Mouse (Mus musculus) left cerebral cortex, postnatal 10 days (tissue): ENCODE measurements around the gene Hes6. TPM values are rescaled to one million over a fixed set of nuclear protein-coding genes. Genes with fewer than 3 reads are reported as not detected.

ENCODE experiments used
- DNase-seq, 2 experiments: peaks; one replicate each; pipeline ENCODE4 v3.0.0; 2021 to 2022; ENCODE audit warnings: low spot score in 2 of 2, mixed read lengths in 1 of 2; ENCODE audit errors: extremely low spot score in 1 of 2
- intact Hi-C: fragments of 180-260 bp; cut with DNase I; formaldehyde crosslinking; loops from one replicate; pipeline ENCODE4 v1.15.1; 2025
- total RNA-seq, 2 experiments: library from RNA; stranded (reverse); gene quantifications; 2 replicates each; pipeline ENCODE4 v1.2.3; 2021

Gene Hes6
- total RNA-seq, 2 experiments from 2014 or later, result 26.6 to 27.3 TPM

DNA sequence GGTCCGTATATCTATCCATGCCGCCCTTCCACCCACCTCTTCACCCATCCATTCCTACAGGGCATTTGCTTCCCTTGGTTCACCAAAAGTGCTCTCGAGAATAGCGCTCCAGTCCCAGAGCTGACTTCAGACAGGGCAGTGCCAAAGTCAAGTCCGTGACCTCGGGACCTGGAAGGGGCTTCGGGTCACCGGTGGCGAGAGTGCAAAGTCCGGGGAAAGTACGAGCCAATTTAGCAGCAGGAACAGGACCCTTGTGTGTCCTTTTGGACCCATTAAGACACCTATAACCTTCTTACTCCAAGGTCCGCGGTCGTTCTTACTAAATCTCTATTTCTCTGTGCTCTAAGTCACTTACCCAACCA lies 321 bp downstream of the Hes6 start:
- DNase-seq, result peak in 1 of 2 experiments; percentile 49
- intact Hi-C loops, result no loop called here

DNA sequence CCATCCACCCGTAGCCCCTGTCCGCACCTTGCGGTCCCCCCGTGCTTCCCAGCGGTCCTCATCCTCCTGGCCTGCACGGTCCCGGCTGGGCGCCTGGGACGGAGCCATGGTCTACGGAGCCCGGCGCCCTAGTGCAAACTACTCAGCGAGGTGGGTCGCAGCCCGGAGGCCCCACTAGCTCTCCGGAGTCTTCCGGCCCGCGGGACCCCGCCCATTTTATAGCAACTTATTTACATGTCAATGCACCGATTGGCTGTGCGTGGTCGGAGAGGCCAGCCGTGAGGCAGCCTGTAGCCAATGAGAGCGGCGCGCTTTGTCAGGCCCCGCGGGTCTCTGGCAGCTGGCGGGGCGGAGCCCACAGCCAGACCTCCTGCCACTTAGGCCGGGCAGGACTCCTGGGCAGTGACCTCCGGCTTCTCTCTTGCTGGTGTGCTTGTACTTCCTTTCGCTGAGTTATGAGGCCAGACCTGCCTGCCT lies 770 bp downstream of the Hes6 start:
- intact Hi-C loops, result no loop called here
- peak; percentile 93 to 97 for DNase-seq

DNA sequence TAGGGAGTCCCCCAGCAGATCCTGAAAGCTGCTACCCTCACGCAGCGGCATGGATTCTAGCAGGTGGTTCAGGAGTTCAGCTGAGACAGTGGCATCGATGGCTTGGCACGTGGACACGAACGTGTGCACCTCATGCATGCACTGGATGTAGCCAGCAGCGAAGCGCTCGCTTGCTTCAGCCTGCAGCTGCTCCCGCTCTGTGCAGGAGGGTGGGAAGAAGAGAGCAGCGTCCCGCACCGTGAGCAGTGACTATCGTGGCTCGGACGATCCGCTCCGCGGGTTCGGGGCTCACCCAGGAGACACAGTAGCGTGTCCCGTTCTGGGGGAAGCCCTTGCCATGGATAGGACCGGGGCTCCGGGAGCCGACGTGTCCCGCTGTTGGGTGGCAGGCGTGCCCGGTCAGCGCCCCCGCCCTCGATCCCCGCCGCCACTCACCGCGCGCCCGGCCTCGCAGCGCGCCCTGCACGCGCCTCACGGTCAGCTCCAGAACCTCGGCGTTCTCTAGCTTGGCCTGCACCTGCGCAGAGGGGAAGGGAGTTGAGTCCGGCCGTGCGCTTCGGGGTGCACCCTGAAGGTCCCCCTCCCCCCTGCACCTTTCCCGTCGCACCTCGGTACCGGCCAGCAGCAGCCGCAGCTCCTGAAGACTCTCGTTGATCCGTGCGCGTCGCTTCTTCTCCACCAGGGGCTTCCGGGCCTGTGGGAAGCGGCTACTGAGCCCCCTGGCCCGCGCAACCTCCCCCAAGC lies 1.4 kb downstream of the Hes6 start:
- no peak for DNase-seq
- intact Hi-C loops, result no loop called here

DNA sequence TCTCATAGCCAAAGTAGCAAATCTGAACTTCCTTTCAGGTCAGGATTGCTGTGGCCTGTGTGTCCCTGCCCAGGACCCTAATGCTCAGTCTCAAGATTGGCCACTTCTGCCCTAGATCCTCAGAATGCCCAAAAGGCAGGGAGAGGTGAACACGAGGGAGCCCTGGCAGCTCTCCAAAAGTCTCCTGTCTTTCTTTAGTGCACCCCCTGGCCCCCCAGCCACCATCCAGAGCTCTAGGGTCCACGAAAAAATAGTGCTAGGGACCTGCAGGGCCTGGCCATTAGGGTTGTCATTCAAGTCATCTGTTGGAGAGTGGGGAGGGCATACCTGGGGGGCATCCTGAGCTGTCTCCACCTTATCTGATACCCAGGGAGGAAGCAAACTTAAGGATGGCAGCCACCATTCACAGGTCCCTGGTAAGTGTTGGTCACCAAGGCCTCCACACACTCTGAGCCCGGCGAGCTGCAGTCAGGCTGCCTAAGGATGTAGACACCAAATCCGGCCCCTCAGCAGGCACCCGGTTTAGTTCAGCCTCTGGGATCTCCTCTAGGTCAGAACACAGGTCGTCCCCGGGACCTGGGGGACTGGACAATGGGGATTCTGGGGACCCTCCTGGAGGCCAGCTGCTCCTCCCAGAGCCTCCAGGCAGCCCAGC lies 2.1 kb downstream of the Hes6 start:
- peak in 1 of 2 experiments; percentile 47 for DNase-seq
- intact Hi-C loops, result no loop called here

DNA sequence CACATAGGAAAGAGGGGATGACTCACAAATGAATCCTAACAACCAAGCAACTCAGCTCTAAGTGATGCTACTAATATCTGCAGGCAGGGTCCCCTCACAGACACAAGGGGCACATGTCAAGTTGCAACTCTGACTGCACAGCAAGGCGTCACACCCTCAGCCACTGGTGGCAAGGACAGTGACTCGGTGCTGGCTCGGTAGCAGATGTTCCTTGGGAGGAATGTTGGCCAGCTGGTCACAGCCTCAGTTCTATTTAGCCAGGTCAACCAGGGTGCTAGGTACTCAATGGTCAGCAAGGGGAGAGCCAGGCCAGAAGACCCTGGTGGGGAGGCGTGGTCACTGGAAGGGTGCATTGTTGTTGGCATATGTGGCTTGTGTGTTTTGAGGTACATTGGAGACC lies 6.0 kb downstream of the Hes6 start:
- no peak for DNase-seq

DNA sequence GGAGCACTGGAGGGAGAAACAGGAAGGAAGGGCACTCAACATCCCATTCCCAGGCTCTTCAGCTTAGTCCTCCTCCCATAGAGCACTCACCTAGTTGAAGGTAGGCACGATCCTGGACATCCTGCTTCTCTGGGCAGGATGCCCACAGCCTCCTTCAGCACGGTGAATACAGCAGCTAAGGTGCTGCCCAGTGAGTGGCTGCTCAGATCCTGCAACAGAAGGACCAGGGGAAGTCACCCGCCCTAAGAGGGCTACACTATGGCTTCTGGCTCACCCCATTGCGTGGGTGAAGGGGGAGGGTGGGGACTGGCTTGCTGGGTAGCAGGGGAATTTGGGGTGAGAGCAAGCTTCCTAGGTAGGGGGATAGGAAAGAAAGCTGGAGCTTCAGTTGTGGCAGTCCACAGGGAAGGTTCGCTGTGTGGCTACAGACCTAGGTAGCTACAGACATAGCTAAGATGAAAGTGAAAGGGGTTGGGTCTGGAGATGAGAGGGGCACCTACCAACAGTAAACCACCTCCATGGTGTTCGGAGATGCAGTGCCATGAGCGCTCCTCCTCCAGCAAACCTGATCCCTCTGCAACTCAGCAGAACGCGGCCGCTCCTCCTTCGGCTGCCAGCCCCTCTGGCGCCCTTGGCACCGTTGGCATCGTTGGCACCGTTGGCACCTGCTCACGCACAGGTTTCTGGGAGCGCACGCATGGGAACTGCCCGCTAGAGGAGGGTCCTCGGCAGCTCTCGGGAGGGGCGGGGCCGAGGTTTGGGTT lies 8.2 kb downstream of the Hes6 start:
- intact Hi-C loops, result no loop called here
- no peak for DNase-seq

More for the DNA sequence above, 6.0 kb downstream of the Hes6 start:
- intact Hi-C loops, result no loop called here

DNA sequence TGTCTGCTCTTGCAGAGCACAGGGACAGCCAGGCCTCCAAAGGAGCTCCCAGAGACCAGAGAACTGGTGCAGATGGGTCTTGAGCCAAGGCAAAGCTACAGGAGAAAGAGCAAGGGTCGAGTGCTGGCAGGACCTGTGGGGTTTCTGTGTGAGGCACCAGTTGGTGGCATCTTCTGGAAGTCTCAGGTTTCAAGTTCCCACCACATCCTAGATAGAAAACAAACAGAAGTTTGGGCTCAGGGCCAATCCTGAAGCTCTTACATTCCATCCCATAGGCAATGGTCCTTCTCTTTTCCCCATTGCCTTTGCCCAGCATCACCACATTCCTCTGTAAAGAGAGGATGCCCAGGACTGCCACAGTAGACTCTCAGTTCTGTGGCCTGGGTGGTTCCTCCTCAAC lies 8.9 kb downstream of the Hes6 start:
- no peak for DNase-seq
- intact Hi-C loops, result no loop called here

DNA sequence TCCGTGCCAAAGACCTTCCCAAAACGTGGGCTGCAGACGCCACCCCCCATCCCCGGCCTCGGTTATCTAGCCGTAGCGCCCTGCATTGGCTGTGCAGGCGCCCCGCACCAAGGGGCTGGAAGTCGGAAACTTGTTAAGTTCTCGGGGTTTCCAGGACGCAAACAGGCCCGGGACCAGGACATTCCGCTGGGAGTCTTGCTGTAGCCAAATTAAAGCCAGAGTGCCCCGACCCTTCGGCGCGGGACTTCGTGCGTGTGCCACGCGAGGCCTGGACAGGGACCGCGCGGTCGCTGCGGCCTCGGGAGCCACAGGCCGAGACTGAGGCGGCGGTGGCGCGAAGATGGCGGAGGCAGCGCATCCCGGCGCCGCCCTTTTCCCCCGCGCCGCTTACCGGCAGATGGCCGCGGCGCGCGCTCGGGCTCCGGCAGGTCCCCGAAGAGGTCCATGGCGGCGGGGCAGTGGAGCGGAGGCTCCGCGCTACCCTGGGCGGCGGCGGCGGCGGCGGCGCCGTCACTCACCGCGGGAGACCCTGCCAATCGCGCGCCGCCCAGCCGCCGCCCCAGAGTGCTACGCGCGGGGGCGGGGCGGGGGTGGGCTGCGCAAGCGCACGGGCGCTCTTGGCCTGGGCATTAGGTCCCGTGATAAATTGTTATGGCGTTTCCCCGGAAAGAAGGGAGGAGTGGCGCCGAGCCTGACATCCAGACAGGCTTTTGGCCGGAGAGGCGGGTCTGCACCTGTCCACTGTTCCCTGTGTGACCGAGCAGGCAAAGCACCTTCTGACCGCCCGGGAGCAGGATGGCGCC lies 15.4 kb downstream of the Hes6 start, which contains the start of gene Ilkap:
TSS of gene Ilkap (minus strand) at position 556 of the 803 bp plus-strand sequence.
- intact Hi-C loops, result no loop called here
- DNase-seq, result peak; percentile 66 to 89

DNA sequence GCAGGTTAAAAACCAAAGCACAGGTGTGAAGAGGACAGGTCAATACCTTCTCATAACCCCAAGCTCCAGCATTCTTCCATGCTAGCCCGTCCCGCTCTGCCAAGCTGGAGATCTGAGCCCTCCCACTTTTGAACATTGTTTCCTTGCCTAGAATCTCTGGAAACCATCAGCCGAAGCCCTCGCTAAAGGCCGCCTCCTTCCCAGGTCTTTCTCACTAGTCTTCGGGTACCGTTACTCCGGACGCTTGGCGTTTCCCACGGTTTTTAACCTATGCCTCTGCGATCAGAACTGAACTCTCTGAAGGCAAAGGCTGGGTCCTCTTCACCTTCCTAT lies 15.9 kb downstream of the Hes6 start:
- intact Hi-C loops, result no loop called here

DNA sequence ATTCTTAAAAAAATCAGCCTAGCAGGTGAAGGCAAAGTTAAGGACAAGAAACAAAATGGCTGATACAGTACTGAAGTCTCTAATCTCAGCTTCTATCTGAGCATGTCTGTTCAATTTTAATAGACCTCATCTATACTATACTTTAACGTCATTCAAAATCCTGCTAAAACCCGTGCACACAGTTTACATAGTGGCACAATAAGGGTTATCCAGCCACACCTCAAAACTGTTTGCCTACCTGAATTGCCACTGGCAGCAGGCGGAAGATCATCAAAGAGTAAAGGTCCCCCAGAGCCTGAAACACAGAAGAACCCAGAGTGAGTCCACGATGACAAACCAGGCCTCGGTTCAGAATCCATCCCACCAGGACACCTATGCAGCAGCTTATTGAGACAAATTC lies 23.5 kb downstream of the Hes6 start:
- intact Hi-C loops, result no loop called here
- no peak for DNase-seq

More for the DNA sequence above, 15.9 kb downstream of the Hes6 start:
- no peak for DNase-seq

DNA sequence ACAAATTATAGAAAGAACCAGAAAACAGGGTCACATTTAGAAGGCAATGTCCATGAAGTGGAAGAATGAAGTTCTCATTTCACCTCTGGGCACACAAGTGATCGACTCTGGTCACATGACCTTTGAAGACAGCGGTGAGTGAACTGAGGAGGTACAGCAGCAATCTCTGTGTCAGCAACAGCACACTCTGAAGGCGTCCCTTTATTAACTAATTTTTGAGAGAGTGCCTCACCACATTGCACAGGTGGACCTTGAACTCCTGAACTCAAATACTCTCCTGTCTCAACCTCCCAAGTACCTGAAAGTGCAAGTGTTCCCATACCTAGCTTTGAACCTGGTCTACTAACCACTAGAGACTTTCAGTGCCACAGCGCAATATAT lies 32.8 kb downstream of the Hes6 start:
- DNase-seq, result no peak
- intact Hi-C loops, result loop anchor here (10.0 kb wide), 1 partner anchor 406 kb away; no protein-coding TSS in a partner anchor

DNA sequence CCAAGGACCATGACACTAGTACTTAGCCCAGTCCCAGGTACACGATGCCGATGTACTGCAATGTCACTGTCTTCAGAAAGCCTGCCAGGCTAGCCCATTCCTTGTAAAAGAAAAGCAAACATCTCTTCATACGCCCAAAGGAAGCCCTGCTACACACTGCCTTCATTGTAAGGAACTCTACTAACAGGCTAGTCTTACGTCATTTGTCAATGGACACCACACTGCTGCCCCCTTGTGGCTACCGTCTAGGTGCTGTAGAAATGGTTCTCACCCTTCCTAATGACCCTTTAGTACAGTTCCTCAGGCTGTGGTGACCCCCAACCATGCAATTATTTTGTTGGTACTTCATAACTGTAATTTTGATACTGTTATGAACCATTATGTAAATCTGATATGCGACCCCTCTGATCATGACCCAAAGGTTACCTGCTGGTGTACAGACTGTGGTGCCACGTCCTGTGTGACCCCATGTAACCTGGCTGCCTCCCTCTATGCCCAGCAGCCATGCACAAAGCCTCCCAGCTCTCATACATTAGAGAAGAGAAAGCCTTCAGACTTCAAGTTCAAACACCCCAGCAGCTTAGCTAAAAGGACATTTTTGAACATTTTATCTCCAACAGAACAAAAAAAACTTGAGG lies 33.3 kb downstream of the Hes6 start:
- DNase-seq, result peak; percentile 53 to 82
- intact Hi-C loops, result loop anchor here (10.0 kb wide), 1 partner anchor 406 kb away; no protein-coding TSS in a partner anchor

DNA sequence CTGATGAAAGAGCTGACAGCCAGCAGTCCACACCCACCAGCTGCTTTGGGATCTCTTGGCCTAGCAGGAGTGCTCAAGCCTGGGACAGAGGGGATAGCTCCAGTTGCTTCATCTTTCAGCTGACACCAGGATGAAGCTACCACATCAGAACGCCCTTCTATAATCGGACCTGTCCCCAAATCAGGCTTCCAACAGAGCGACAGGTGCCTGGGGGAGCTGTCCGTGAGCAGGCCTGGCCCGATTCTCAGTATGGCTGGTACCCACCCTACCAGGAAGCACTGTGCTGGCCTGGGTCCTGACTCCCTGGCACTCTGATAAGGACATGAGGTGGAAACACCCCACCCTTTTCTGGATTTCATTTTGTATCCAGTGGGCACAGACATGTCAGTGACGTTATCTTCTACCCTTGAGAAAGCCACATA lies 40.4 kb downstream of the Hes6 start:
- no peak for DNase-seq
- intact Hi-C loops, result loop anchor here (10.0 kb wide), 1 partner anchor 249 kb away; no protein-coding TSS in a partner anchor

DNA sequence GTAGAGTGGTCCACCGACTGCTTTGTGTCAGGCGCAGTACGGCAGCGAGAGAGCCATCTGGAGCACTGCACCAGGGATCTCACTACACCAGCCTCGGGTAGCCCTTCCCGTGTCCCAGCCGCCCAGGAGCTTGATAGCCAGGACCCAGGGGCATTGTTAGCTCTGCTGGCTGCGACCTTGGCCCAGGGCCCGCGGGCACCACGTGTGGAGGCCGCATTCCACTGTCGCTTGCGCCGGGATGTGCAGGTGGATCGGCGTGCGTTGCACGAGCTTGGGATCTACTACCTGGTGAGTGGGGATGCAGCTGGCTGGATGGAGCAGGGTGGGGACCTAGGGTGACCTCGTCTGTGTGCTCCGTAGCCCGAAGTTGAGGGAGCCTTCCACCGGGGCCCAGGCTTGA lies 43.8 kb downstream of the Hes6 start:
- intact Hi-C loops, result loop anchor here (10.0 kb wide), 1 partner anchor 245 kb away; no protein-coding TSS in a partner anchor
- no peak for DNase-seq

DNA sequence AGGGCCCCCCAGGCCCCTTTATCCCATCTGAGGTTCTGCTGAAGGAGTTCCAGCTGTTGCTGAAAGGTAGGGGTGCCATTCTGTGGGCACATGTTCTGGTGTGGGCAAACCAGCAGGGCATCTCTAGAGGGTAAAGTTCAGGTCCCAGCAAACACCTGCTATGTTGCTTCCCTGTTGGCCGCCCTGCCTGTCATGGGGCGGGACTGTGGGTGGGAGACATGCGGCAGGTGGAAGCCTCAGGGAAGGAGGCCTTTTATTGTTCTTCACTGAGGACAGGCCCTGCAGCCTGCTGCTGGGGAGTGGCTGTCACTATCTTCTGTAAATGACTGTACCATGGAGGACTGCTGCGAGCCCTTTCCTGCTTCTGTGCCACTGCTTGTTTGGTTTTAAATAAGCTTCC lies 44.4 kb downstream of the Hes6 start:
- intact Hi-C loops, result no loop called here

DNA sequence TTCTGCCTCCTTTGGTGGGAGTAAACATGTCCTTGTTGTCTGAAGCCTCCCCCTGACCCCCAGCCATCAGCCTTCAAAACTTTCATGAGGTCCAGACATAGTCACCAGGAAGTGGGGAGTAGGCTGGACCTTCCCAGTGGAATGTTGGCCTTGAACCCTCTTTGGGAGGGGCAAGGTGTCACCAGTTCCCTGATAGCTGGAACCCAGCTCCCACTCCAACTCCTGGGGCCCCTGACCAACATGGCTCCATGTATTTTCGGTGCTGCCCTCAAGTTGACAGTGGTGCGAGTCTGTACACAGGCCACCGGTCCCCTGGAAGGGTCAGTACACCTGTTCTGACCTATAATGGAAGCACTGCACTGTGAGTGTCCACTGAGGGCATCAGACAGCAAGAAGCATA lies 46.5 kb downstream of the Hes6 start:
- no peak for DNase-seq
- intact Hi-C loops, result no loop called here

More for the DNA sequence above, 44.4 kb downstream of the Hes6 start:
- DNase-seq, result no peak

DNA sequence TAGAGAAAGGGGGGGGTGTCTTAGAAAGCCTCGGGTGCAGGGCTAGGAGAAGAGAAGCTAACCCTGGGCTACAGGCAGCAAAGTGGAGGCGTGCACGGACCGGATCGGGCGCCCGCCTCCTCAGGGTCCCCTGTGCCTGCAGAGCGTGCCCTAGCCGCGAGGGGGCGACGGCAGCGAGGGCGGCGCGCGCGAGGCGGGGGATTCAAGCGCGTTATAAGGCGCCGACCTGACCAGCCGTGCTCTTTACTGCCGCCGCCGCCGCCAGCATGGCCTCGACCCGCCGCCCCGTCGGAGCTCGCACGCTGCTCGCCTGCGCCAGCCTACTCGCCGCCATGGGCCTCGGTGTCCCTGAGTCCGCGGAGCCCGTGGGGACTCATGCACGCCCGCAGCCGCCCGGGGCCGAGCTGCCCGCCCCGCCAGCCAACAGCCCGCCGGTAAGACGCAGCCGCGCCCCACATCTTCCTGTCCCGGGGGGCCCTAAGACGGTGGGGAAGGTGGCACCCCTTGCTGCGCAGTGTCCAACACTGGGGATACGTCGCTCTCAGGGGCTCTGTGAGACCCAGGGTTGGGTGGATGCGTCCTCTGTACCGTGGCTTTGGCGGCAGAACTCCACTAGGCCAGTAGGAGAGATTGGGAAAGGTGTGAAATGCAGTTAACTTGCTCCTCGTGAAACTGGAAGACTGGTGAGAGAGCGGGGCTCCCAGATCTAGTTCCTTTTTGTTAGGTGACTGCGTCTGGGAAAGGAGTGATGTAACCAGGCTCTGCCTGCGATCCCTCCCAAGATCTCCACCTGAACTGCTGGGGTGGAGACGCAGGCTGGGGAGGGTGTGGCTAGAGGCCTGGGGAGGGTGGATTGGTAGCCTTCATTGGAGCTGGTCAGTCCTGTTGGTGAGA lies 47.4 kb downstream of the Hes6 start, which contains the start of gene Erfe:
TSS of gene Erfe (plus strand) at position 216 of the 894 bp plus-strand sequence.
- peak in 1 of 2 experiments; percentile 77 for DNase-seq
- intact Hi-C loops, result no loop called here
